Mouse (Mus musculus) liver, embryonic 13.5 days (tissue): ENCODE measurements at regions not wholly inside any gene's neighbourhood (a gene's known extent, or its start where the extent isn't known, plus 50 kb on each side); places are given as distances from the start of the nearest gene placed in this dataset.
"Not testable (repeated sequence)": the region's sequence is repeated elsewhere in the genome, so short reads cannot be mapped to it uniquely, and the experiment has no call there.

Source experiments
- ATAC-seq: fragments of 200-750 bp; cut with Nextera tagmentation; 2 replicates; pipeline ENCODE4 v1.8.0; 2017; ENCODE audit warnings: low read depth, mild to moderate bottlenecking, moderate number of reproducible peaks, moderate library complexity
- DNase-seq: peaks from one replicate; pipeline ENCODE4 v3.0.0; 2022
- H3K27ac ChIP-seq: fragments of 300-500 bp; sonication (generic); 2 replicates; pipeline ENCODE4 v1.5.1; 2015; ENCODE audit warnings: moderate library complexity, mild to moderate bottlenecking, inconsistent platforms
- H3K27me3 ChIP-seq: fragments of 300-500 bp; sonication (generic); 2 replicates; pipeline ENCODE4 v1.6.1; 2015; ENCODE audit warnings: mild to moderate bottlenecking, inconsistent platforms
- H3K36me3 ChIP-seq: fragments of 300-500 bp; sonication (generic); 2 replicates; pipeline ENCODE4 v1.6.1; 2015; ENCODE audit warnings: mild to moderate bottlenecking, inconsistent platforms
- H3K4me1 ChIP-seq: fragments of 300-500 bp; sonication (generic); replicated peaks from 2 replicates; pipeline ENCODE4 v1.6.1; 2015; ENCODE audit warnings: inconsistent platforms
- H3K4me2 ChIP-seq: fragments of 300-500 bp; sonication (generic); 2 replicates; pipeline ENCODE4 v1.6.1; 2015; ENCODE audit warnings: inconsistent platforms, mild to moderate bottlenecking, moderate library complexity
- H3K4me3 ChIP-seq: fragments of 300-500 bp; sonication (generic); replicated peaks from 2 replicates; pipeline ENCODE4 v1.5.1; 2015; ENCODE audit warnings: mild to moderate bottlenecking, inconsistent platforms
- H3K9ac ChIP-seq: fragments of 300-500 bp; sonication (generic); 2 replicates; pipeline ENCODE4 v1.6.1; 2015; ENCODE audit warnings: mild to moderate bottlenecking, inconsistent platforms
- H3K9me3 ChIP-seq: fragments of 300-500 bp; sonication (generic); replicated peaks from 2 replicates; pipeline ENCODE4 v1.6.1; 2016; ENCODE audit warnings: inconsistent platforms
- WGBS: fragments of 180-500 bp; shearing (Covaris S2); methylation state at CpG from one replicate; pipeline ENCODE4 v1.1.7; 2015; ENCODE audit not compliant: insufficient replicate concordance; 5-methylcytosine and 5-hydroxymethylcytosine counted together

DNA sequence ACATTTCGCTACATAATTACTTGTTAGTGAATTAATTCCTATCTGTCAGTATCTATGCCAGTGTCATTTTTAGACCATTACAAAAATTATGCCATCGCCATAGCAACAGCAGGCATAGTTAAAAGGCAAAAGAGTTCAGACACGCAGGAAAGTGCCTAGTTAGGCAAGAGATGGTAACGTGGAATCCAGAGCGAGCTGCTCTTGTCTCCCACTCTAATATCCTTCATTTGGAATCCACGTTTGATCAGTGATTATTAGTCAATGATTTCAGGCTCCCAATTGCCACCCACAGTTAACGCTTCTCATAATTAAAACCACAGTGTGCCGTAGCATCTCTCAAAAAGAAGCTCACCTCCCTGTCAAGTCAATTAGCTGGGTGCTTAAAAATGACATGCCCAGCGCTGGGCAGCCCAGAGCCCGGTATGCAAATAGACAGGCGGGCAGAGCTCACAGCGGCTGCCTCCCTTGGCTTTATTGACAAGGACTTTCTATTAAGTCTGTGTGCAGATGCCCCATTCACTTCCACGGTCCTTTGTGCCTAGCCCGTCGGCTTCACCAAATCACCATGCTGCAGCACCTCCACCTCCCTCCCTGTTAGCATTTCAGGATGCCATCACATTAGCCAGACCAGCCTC, 325.4 kb upstream of the Irx2 start:
- Histone ChIP-seq H3K4me1 (no peaks in the 10 kb centered on the region), H3K27ac (no peak overlapping the region), H3K4me3 (no peak overlapping the region), H3K36me3 (no peaks in the 10 kb centered on the region), H3K9ac (no peak overlapping the region), H3K4me2 (no peak overlapping the region), H3K27me3 (no peaks in the 10 kb centered on the region), H3K9me3 (no peaks in the 10 kb centered on the region)
- ATAC-seq (no peak), DNase-seq (no peak)
- WGBS = 63% methylated on average over 15 of the region's 15 CpGs

GRCm38 (mm10) chr13:72324041-72324690, 304.5 kb upstream of the Irx2 start:
- Histone ChIP-seq H3K9me3 (no peaks in the 10 kb centered on the region), H3K4me1 (no peaks in the 10 kb centered on the region), H3K36me3 (no peaks in the 10 kb centered on the region), H3K4me3 (no peak overlapping the region), H3K27ac (no peak overlapping the region), H3K9ac (no peak overlapping the region), H3K4me2 (no peak overlapping the region), H3K27me3 (no peaks in the 10 kb centered on the region)
- ATAC-seq (no peak), DNase-seq (no peak)
- 60% methylated on average over 10 of the region's 10 CpGs for WGBS

GRCm38 (mm10) chr13:72326201-72326600, 302.4 kb upstream of the Irx2 start:
- WGBS = 59% methylated on average over 1 of the region's 1 CpGs

DNA sequence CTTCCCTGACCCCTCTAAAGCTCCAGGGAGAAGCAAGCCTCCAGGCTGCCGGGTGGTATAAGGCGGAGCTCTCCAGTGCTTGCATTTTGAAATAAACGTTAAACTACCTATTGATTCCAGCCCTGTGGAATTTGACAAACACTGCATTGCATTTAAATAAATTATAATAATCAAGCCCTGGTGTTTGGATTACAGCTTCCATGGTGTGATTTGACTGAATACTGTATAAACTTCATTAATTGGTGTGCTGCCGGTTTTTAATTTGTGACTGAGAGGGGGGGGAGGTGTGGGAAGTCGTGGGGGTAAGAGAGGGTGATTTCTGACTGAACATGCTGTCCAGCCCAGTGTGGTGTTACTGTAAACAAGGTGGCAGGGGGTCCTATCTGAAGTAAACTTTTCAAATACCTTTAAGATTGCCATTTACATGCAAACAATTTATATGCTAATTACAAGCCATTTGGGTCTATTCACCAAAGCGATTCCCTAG, 282.9 kb upstream of the Irx2 start:
- no peak for ATAC-seq

More at GRCm38 (mm10) chr13:72326201-72326600, 302.4 kb upstream of the Irx2 start:
- DNase-seq, H3K36me3 ChIP-seq, ATAC-seq, H3K9me3 ChIP-seq, H3K27ac ChIP-seq, H3K27me3 ChIP-seq, H3K4me3 ChIP-seq, H3K4me1 ChIP-seq, H3K4me2 ChIP-seq, H3K9ac ChIP-seq: not testable (repeated sequence)

GRCm38 (mm10) chr13:72346207-72346943, 282.2 kb upstream of the Irx2 start:
- Histone ChIP-seq H3K4me1 (no peaks in the 10 kb centered on the region), H3K27me3 (no peaks in the 10 kb centered on the region), H3K9me3 (no peaks in the 10 kb centered on the region), H3K4me3 (no peak overlapping the region), H3K9ac (no peak overlapping the region), H3K4me2 (no peak overlapping the region), H3K27ac (no peak overlapping the region), H3K36me3 (no peaks in the 10 kb centered on the region)
- DNase-seq = no peak
- no peak for ATAC-seq
- 27% methylated on average over 21 of the region's 21 CpGs for WGBS

More for the DNA sequence above, 282.9 kb upstream of the Irx2 start:
- Histone ChIP-seq H3K4me1 (no peaks in the 10 kb centered on the region), H3K27me3 (no peaks in the 10 kb centered on the region), H3K9ac (no peak overlapping the region), H3K36me3 (no peaks in the 10 kb centered on the region), H3K27ac (no peak overlapping the region), H3K9me3 (no peaks in the 10 kb centered on the region), H3K4me2 (no peak overlapping the region), H3K4me3 (no peak overlapping the region)
- no peak for DNase-seq
- 11% methylated on average over 6 of the region's 6 CpGs for WGBS

DNA sequence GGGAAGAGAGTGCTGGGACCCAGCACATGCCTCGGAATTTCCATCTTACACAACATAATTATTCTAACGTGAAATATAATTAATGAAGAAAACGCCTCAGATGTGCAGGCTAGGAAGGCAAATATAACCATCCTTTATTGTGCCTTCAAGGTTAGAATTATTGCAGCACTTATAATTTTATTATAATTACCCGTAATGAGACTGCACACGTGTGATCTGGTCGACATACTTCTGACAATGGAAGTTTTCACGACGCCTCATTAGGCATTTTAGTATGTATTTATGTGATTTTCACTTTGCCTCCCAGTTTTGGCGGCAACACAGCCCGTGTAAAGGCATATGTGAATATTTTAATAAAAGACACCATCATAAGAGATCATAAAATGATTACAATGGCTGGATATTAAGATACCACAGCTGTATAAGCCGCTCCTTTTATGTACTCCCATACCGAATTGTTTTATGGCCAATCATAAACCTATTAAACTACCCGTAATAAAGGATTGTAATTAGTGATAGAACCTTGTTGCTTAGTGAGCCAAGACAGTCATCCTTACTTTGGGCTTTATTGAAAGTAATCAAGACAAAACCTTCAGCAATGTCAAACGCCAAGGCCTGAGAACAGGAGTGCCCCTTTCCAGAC, 281.6 kb upstream of the Irx2 start:
- no peak for ATAC-seq
- no peak for DNase-seq
- H3K27ac ChIP-seq = no peak overlapping the region
- H3K4me3 ChIP-seq = no peak overlapping the region
- H3K27me3 ChIP-seq = no peaks in the 10 kb centered on the region
- H3K9ac ChIP-seq = no peak overlapping the region
- no peaks in the 10 kb centered on the region for H3K9me3 ChIP-seq
- 61% methylated on average over 14 of the region's 14 CpGs for WGBS
- no peak overlapping the region for H3K4me2 ChIP-seq
- H3K36me3 ChIP-seq = no peaks in the 10 kb centered on the region
- H3K4me1 ChIP-seq = no peaks in the 10 kb centered on the region

DNA sequence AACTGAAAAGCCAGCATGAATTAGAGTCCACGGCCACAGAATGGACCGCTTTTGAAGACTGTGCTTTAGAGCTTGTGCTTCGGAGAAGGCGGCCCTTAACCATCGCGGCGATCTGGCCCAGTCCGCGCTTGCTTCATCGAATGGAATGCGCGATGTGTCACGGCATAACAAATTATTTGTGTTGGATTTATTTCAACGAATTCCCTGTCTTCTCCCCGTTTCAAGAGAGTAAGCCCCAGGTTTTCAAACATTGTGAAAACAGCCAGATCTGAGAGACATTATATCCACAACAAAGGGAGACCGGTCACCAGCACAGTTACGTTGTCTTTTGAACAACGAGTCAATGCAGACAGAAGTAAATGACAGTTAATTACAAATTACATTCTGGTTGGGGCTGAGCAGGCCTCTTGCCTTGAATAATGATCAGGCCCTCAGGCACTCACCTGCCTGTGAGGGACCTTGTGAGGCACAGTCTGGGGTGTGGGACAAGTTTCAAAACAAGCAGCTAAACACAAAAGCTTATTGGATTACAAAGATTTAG, 275.9 kb upstream of the Irx2 start:
- H3K27me3 ChIP-seq = no peaks in the 10 kb centered on the region
- DNase-seq (no peak), ATAC-seq (no peak)
- H3K36me3 ChIP-seq = no peaks in the 10 kb centered on the region
- H3K9ac ChIP-seq = no peak overlapping the region
- no peaks in the 10 kb centered on the region for H3K9me3 ChIP-seq
- 69% methylated on average over 18 of the region's 18 CpGs for WGBS
- H3K4me3 ChIP-seq = no peak overlapping the region
- H3K27ac ChIP-seq = no peak overlapping the region
- H3K4me2 ChIP-seq = no peak overlapping the region
- H3K4me1 ChIP-seq = no peaks in the 10 kb centered on the region

GRCm38 (mm10) chr13:72355297-72355696, 273.3 kb upstream of the Irx2 start:
- no peak overlapping the region for H3K27ac ChIP-seq
- H3K4me2 ChIP-seq = no peak overlapping the region
- H3K9ac ChIP-seq = no peak overlapping the region
- H3K9me3 ChIP-seq = no peaks in the 10 kb centered on the region
- H3K4me1 ChIP-seq = no peaks in the 10 kb centered on the region
- H3K36me3 ChIP-seq = no peaks in the 10 kb centered on the region
- no peak overlapping the region for H3K4me3 ChIP-seq
- ATAC-seq (no peak), DNase-seq (no peak)
- WGBS = 33% methylated on average over 1 of the region's 1 CpGs
- H3K27me3 ChIP-seq = no peaks in the 10 kb centered on the region

GRCm38 (mm10) chr13:72355821-72356220, 272.8 kb upstream of the Irx2 start:
- H3K27ac ChIP-seq = no peak overlapping the region
- H3K4me1 ChIP-seq = no peaks in the 10 kb centered on the region
- H3K4me2 ChIP-seq = no peak overlapping the region
- H3K9ac ChIP-seq = no peak overlapping the region
- WGBS = 44% methylated on average over 3 of the region's 3 CpGs
- no peak for DNase-seq
- no peaks in the 10 kb centered on the region for H3K27me3 ChIP-seq
- H3K36me3 ChIP-seq = no peaks in the 10 kb centered on the region
- 0 out of 2 replicates have a peak, but pooled peaks cover 1% of the 10 kb centered on the region for H3K9me3 ChIP-seq
- ATAC-seq = no peak
- H3K4me3 ChIP-seq = no peak overlapping the region

DNA sequence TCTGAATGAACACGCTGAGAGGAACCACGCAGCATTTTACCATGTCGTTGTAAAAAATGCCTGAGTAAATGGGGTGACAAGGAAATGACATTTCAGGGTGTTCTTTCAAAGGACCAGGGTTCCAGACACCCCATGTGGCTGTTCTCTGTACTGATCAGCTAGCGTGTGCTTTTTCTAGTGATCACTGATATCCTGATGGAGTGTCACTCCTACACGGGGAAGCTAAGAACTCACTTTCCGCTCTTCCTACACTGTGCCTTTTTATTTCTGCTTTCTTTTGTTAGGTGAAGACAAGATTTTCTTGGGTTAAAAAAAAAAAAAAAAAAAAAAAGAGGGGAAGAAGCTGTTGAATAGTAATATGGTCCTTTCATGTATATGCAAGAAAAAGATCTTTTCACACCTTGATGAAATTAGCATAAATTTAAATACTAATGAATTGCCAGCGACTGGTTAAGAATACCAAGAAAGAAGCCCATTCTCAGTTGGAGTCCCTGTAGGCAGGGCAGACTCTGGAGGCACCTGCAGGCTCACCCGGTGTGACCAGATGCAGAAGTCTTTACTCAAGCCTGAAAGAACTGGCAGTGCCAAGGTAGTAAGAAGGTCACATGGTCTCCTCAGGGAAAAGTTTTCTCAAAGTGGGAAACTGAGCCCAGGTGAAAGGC, 270.2 kb upstream of the Irx2 start:
- 35% methylated on average over 8 of the region's 8 CpGs for WGBS
- no peaks in the 10 kb centered on the region for H3K4me1 ChIP-seq
- no peaks in the 10 kb centered on the region for H3K27me3 ChIP-seq
- 0 out of 2 replicates have a peak, but pooled peaks cover 2% of the 10 kb centered on the region for H3K9me3 ChIP-seq
- no peak overlapping the region for H3K27ac ChIP-seq
- H3K9ac ChIP-seq = no peak overlapping the region
- H3K36me3 ChIP-seq = no peaks in the 10 kb centered on the region
- no peak overlapping the region for H3K4me3 ChIP-seq
- no peak overlapping the region for H3K4me2 ChIP-seq
- no peak for ATAC-seq
- DNase-seq = no peak
